Mouse (Mus musculus) kidney, postnatal 0 days (tissue): ENCODE data around the gene 1110032A03Rik. TPM values are rescaled to one million over a fixed set of nuclear protein-coding genes. Genes with fewer than 3 reads are reported as not detected.

Experiments
- ATAC-seq: fragments of 200-750 bp; cut with Nextera tagmentation; replicated peaks from 2 replicates; pipeline ENCODE4 v1.8.0; 2017; ENCODE audit warnings: low read depth, moderate number of reproducible peaks, moderate TSS enrichment, moderate library complexity; ENCODE audit not compliant: low FRiP score
- DNase-seq: peaks from one replicate; pipeline ENCODE4 v3.0.0-alpha.2; 2016; ENCODE audit warnings: low spot score
- H3K27ac ChIP-seq: fragments of 300-500 bp; sonication (generic); 2 replicates; pipeline ENCODE4 v1.5.1; 2014; ENCODE audit warnings: mild to moderate bottlenecking
- H3K27me3 ChIP-seq: fragments of 300-500 bp; sonication (generic); 2 replicates; pipeline ENCODE4 v1.6.1; 2014; ENCODE audit warnings: low read length, mixed read lengths; ENCODE audit not compliant: insufficient read depth
- H3K36me3 ChIP-seq: fragments of 300-500 bp; sonication (generic); 2 replicates; pipeline ENCODE4 v1.6.1; 2014; ENCODE audit warnings: low read length, mixed read lengths; ENCODE audit not compliant: insufficient read depth
- H3K4me1 ChIP-seq: fragments of 300-500 bp; sonication (generic); replicated peaks from 2 replicates; pipeline ENCODE4 v1.6.1; 2014; ENCODE audit warnings: antibody characterized with exemption, low read length, mixed read lengths; ENCODE audit not compliant: insufficient read depth
- H3K4me2 ChIP-seq: fragments of 300-500 bp; sonication (generic); 2 replicates; pipeline ENCODE4 v1.6.1; 2014; ENCODE audit warnings: mild to moderate bottlenecking, low read length, moderate library complexity, mixed read lengths
- H3K4me3 ChIP-seq: fragments of 300-500 bp; sonication (generic); replicated peaks from 2 replicates; pipeline ENCODE4 v1.5.1; 2014; ENCODE audit warnings: low read depth, low read length
- H3K9ac ChIP-seq: fragments of 300-500 bp; sonication (generic); 2 replicates; pipeline ENCODE4 v1.6.1; 2014; ENCODE audit warnings: low read depth, low read length
- H3K9me3 ChIP-seq: fragments of 300-500 bp; sonication (generic); replicated peaks from 2 replicates; pipeline ENCODE4 v1.6.1; 2016; ENCODE audit warnings: low read length, inconsistent platforms, mixed read lengths
- CTCF ChIP-seq: IDR thresholded peaks from 2 replicates; pipeline ENCODE4 v1.5.1; 2016; ENCODE audit warnings: antibody characterized with exemption, low read depth, mild to moderate bottlenecking, moderate library complexity
- WGBS: fragments of 180-500 bp; shearing (Covaris S2); extraction: QIAGEN DNeasy Blood & Tissue Kit; methylation state at CpG from one replicate; pipeline ENCODE4 v1.1.7; 2014; 5-methylcytosine and 5-hydroxymethylcytosine counted together
- polyA plus RNA-seq: library from polyadenylated mRNA; unstranded; fragments of >200 nt; fragmentation: Nextera tagmentation; extraction: Ambion mirVana; gene quantifications from 2 replicates; pipeline ENCODE4 v1.2.1, GENCODE M21; 2015

The 1110032A03Rik gene
- polyA plus RNA-seq, 1 experiment from 2014 or later, result 62.9 TPM

GRCm38 (mm10) chr9:50742261-50742660 is 33.1 kb downstream of the 1110032A03Rik start:
- Histone ChIP-seq H3K27ac (no peak overlapping the region), H3K9me3 (no peaks in the 10 kb centered on the region), H3K27me3 (no peaks in the 10 kb centered on the region), H3K4me2 (no peak overlapping the region), H3K4me3 (no peak overlapping the region), H3K36me3 (no peaks in the 10 kb centered on the region), H3K9ac (no peak overlapping the region), H3K4me1 (no peaks in the 10 kb centered on the region)
- ATAC-seq, result no peak
- WGBS, result 80% methylated on average over 3 of the region's 3 CpGs
- no peak for DNase-seq
- no peak for TF ChIP-seq CTCF

DNA sequence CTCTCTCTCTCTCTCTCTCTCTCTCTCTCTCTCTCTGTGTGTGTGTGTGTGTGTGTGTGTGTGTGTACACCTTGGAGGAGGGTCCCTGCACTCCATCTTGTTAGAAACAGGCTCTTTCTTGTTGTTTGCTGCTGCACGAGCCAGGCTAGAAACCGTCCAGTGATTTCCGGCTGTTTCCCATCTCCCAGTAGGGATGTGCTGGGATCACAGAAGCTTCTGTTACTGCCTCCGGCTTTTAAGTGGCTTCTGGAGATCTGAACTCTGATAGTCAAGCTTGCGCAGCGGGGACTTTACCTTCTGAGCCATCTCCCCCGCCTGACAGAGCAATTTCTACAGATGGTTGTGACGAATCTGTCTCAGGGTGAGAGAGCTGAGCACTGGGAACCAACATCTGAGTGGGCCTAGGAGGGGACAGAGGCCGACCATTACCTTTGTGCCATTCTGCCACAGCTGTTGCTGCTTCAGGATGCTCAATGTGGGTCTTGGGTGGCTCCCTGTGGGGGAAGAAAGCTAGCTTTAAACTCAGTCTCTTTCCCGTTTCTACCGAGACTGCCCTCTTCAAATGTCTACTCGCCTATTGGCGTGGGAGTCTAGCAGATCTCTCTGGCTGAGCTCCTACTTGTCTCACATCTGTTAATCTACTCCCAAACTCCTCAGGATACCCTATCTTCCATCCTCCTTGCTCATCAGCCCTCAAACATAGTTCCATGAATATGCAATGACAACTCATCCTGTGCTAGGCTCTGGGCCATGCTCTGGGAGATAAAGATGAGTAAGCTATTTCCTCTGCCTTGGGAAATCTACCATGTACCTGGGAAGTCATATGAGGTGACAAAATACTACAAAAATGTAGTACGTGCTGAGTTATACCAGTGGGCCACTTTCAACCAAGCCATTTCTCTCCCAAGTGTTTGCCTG is 34.2 kb downstream of the 1110032A03Rik start:
- H3K9me3 ChIP-seq, result no peaks in the 10 kb centered on the region
- TF ChIP-seq CTCF, result no peak
- no peaks in the 10 kb centered on the region for H3K27me3 ChIP-seq
- 77% methylated on average over 14 of the region's 14 CpGs for WGBS
- no peak for DNase-seq
- H3K4me2 ChIP-seq, result no peak overlapping the region
- ATAC-seq, result no peak
- H3K9ac ChIP-seq, result no peak overlapping the region
- no peak overlapping the region for H3K4me3 ChIP-seq
- H3K36me3 ChIP-seq, result no peaks in the 10 kb centered on the region
- H3K27ac ChIP-seq, result no peak overlapping the region
- no peaks in the 10 kb centered on the region for H3K4me1 ChIP-seq

DNA sequence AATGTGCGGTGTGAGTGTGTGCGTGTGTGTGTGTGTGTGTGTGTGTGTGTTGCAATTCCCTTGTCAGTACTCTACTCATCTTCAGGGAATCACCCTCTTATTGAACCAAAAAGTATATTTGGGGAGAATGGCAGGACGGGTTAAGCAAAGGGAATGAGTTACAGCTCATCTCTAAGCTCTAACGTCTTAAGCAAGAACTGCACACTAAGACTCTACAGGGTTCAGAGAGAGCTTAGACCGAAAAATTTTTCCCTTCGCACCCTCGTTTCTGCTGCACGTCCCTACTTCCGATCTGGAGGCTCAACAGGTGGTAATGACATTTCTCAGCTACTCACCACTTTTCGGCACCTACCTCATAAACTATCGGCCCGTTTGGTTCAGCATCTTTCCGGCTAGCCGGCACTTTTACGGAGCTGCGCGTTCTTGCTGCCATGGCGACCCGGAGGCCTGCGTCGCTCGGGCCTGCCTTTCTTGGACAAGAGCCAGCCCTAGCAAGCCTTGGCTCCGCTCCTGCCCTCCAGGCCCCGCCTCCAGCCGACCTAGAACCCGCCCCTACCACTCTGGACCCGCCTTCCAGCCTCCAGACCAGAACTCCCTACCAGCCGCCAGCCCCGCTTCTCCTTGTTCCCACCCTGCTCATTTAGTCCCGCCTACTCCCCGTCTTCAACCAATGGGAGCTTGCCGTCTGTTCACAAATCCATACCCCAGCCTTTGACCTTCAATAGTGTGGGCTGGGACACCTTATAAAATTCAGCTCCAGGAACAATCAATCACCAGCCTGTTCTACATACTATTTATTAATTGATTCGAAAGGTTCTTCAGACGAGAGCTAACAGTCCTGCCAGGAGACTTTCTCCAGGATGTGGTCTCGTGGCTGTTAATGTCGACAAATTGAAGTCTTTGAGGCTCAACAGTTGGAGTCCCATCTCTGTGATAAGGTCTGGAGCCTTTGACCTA is 36.1 kb downstream of the 1110032A03Rik start, which contains the start of gene Dixdc1:
TSS of gene Dixdc1 (minus strand) at position 604 of the 957 bp plus-strand sequence.
- TF ChIP-seq CTCF, result no peak
- peak; percentile 96 for DNase-seq
- Histone ChIP-seq H3K9me3 (no peaks in the 10 kb centered on the region), H3K4me2 (peak within 1 kb of the TSS; percentile 57), H3K36me3 (no peaks in the 10 kb centered on the region), H3K27ac (no peak within 1 kb of the TSS), H3K4me1 (no peaks in the 10 kb centered on the region), H3K9ac (no peak within 1 kb of the TSS), H3K27me3 (no peaks in the 10 kb centered on the region), H3K4me3 (peak within 1 kb of the TSS; percentile 27)
- ATAC-seq, result peak; percentile 99
- 12% methylated on average over 36 of the region's 36 CpGs for WGBS

- ATAC-seq, result no peak
- Histone ChIP-seq H3K27me3 (no peaks in the 10 kb centered on the region), H3K4me3 (no peak overlapping the region), H3K36me3 (no peaks in the 10 kb centered on the region), H3K9ac (no peak overlapping the region), H3K4me2 (no peak overlapping the region), H3K27ac (no peak overlapping the region), H3K9me3 (no peaks in the 10 kb centered on the region), H3K4me1 (no peaks in the 10 kb centered on the region)
- TF ChIP-seq CTCF, result peak; percentile 92
- 1% methylated on average over 9 of the region's 9 CpGs for WGBS
- peak; percentile 84 for DNase-seq
Observed at GRCm38 (mm10) chr9:50734989-50735388, 40.3 kb downstream of the 1110032A03Rik start.

- Histone ChIP-seq H3K36me3 (no peaks in the 10 kb centered on the region), H3K9me3 (no peaks in the 10 kb centered on the region), H3K4me1 (0 out of 2 replicates have a peak, but pooled peaks cover 7% of the 10 kb centered on the region), H3K4me2 (no peak overlapping the region), H3K4me3 (no peak overlapping the region), H3K27ac (no peak overlapping the region), H3K9ac (no peak overlapping the region), H3K27me3 (no peaks in the 10 kb centered on the region)
- DNase-seq, result no peak
- 24% methylated on average over 4 of the region's 4 CpGs for WGBS
- no peak for ATAC-seq
- TF ChIP-seq CTCF, result no peak
Observed at GRCm38 (mm10) chr9:50732560-50732959, 42.8 kb downstream of the 1110032A03Rik start.

- Histone ChIP-seq H3K9me3 (no peaks in the 10 kb centered on the region), H3K36me3 (no peaks in the 10 kb centered on the region), H3K27me3 (no peaks in the 10 kb centered on the region), H3K27ac (peak overlapping the region; percentile 19; the same call in 1 of the 2 replicates), H3K4me2 (no peak overlapping the region), H3K9ac (no peak overlapping the region), H3K4me3 (no peak overlapping the region), H3K4me1 (0 out of 2 replicates have a peak, but pooled peaks cover 11% of the 10 kb centered on the region)
- ATAC-seq (no peak), DNase-seq (peak; percentile 14)
- no peak for TF ChIP-seq CTCF
- WGBS, result 31% methylated on average over 4 of the region's 4 CpGs
Observed at GRCm38 (mm10) chr9:50729600-50729999, 45.7 kb downstream of the 1110032A03Rik start.
